Mouse (Mus musculus) bone marrow, adult 2 months (tissue): ENCODE results near the gene Cers3.

Source experiments
- CTCF ChIP-seq: fragments of 200-500 bp; IDR thresholded peaks from 2 replicates; pipeline ENCODE4 v1.5.1; 2011; ENCODE audit warnings: low read length, control low read depth; ENCODE audit not compliant: control insufficient read depth, insufficient read depth
- POLR2A ChIP-seq: fragments of 200-500 bp; IDR thresholded peaks from 2 replicates; pipeline ENCODE4 v1.6.1; 2011; ENCODE audit warnings: low read depth, mild to moderate bottlenecking, control low read depth, low read length, borderline replicate concordance; ENCODE audit not compliant: control insufficient read depth

GRCm38 (mm10) chr7:66820034-66820433, 76.7 kb downstream of the Cers3 start:
- peak; percentile 77 for TF ChIP-seq CTCF
- no peak for TF ChIP-seq POLR2A
